10 mouse cellular contexts compared by ENCODE assay signal in the genomic region with DNA sequence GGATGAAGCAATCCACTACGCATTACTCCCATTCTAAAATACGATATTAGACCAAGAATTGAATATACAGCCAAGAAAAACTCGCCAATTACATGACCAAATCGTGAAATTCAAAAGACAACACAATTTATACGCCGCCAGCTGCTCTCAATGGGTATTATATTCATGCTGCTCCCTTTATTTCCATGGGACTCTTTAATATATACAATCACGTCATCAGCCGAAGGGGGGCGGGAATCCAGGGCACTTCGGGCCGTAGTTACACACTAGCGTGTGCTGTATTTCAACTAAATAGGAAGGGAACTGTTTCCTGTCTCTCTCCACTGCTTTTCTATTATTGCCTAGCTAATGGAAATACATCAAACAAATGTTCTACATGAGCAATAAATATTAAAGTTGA. TPM values are rescaled to one million over a fixed set of nuclear protein-coding genes. Genes with fewer than 3 reads are reported as not detected.
DNase-seq lines count a peak whose midpoint lies in the region; ATAC-seq and TF ChIP-seq lines count a peak whose summit lies in the region.
"Had no signal": no experiment of that assay in that cellular context is flagged by ENCODE, and none has a peak within 500 bp of the region (broad histone marks: within the 10 kb centered on the region; RNA-seq: fewer than 3 reads in every experiment).

No protein-coding gene starts in this region.

- no peak for TF ChIP-seq CTCF in gastrocnemius, adult 2 months (IDR thresholded peaks at IDR 0.05)

- H3K4me1 ChIP-seq in midbrain, embryonic 13.5 days (replicated peaks), result peaks cover 70% of the 10 kb centered on the region
- peaks cover 66% of the 10 kb centered on the region for H3K4me1 ChIP-seq in midbrain, embryonic 10.5 days
- peaks cover 11% of the 10 kb centered on the region; the same call in 1 of the 2 replicates for H3K4me1 ChIP-seq in lung, embryonic 16.5 days (replicated peaks; ENCODE audit: control insufficient read depth, insufficient read depth, low read length)
- H3K4me1 ChIP-seq in stomach, embryonic 14.5 days (ENCODE audit: control insufficient read depth, insufficient read depth, low read length), result peaks cover 6% of the 10 kb centered on the region

- H3K27me3 ChIP-seq in midbrain, embryonic 13.5 days, result no peaks in the 10 kb centered on the region
- H3K27me3 ChIP-seq in midbrain, embryonic 10.5 days (ENCODE audit: low read depth, poor library complexity, severe bottlenecking), result no peaks in the 10 kb centered on the region
- H3K27me3 ChIP-seq in lung, embryonic 16.5 days (ENCODE audit: control insufficient read depth, insufficient read depth, low read depth, low read length), result no peaks in the 10 kb centered on the region
- H3K27me3 ChIP-seq in stomach, embryonic 14.5 days (ENCODE audit: control insufficient read depth, insufficient read depth, low read length), result no peaks in the 10 kb centered on the region

- peaks cover 10% of the 10 kb centered on the region for H3K36me3 ChIP-seq in midbrain, embryonic 13.5 days
- H3K36me3 ChIP-seq in midbrain, embryonic 10.5 days, result peaks cover 43% of the 10 kb centered on the region
- H3K36me3 ChIP-seq in lung, embryonic 16.5 days (ENCODE audit: control insufficient read depth, insufficient read depth, low read length), result no peaks in the 10 kb centered on the region
- H3K36me3 ChIP-seq in stomach, embryonic 14.5 days (ENCODE audit: control insufficient read depth, insufficient read depth, low read length), result no peaks in the 10 kb centered on the region

- no peak for DNase-seq in gastrocnemius, adult 2 months
- DNase-seq in gastrocnemius, postnatal 10 days, result no peak
- DNase-seq in midbrain, embryonic 10.5 days (ENCODE audit: low spot score), result no peak
- no peak for DNase-seq in urinary bladder, postnatal 4 days (ENCODE audit: low spot score in 2 of 2)
- DNase-seq in adipocyte (ENCODE audit: low spot score), result no peak

- no peak overlapping the region for H3K9ac ChIP-seq in midbrain, embryonic 13.5 days (replicated peaks)
- H3K9ac ChIP-seq in lung, embryonic 16.5 days (ENCODE audit: low read length), result no peak overlapping the region
- no peak overlapping the region for H3K9ac ChIP-seq in stomach, embryonic 14.5 days (replicated peaks; ENCODE audit: low read depth, low read length)

- no peak overlapping the region for H3K27ac ChIP-seq in gastrocnemius, adult 2 months
- H3K27ac ChIP-seq in midbrain, embryonic 13.5 days, result peak overlapping the region; percentile 85
- H3K27ac ChIP-seq in midbrain, embryonic 10.5 days (replicated peaks), result no peak overlapping the region
- peak overlapping the region; percentile 60; the same call in 1 of the 2 replicates for H3K27ac ChIP-seq in lung, embryonic 16.5 days (ENCODE audit: low read length)
- H3K27ac ChIP-seq in stomach, embryonic 14.5 days (ENCODE audit: low read length), result peak overlapping the region; percentile 85

- no peaks in the 10 kb centered on the region for H3K9me3 ChIP-seq in midbrain, embryonic 13.5 days
- peaks cover 7% of the 10 kb centered on the region; the same call in 1 of the 2 replicates for H3K9me3 ChIP-seq in midbrain, embryonic 10.5 days (replicated peaks)
- peaks cover 4% of the 10 kb centered on the region for H3K9me3 ChIP-seq in lung, embryonic 16.5 days (ENCODE audit: control insufficient read depth, low read length)
- peaks cover 4% of the 10 kb centered on the region; the same call in 1 of the 2 replicates for H3K9me3 ChIP-seq in stomach, embryonic 14.5 days (ENCODE audit: control insufficient read depth, low read depth, low read length)

- 22% methylated on average over 12 of the region's 12 CpGs for WGBS in midbrain, embryonic 13.5 days
- 94% methylated on average over 12 of the region's 12 CpGs for WGBS in midbrain, embryonic 10.5 days
- WGBS in lung, embryonic 16.5 days, result 47% methylated on average over 12 of the region's 12 CpGs
- WGBS in stomach, embryonic 14.5 days, result 33% methylated on average over 12 of the region's 12 CpGs

- H3K4me3 ChIP-seq in gastrocnemius, adult 2 months, result 0 out of 2 replicates have a peak overlapping the region, but pooled peaks have one; percentile 23
- no peak overlapping the region for H3K4me3 ChIP-seq in midbrain, embryonic 13.5 days (replicated peaks)
- H3K4me3 ChIP-seq in midbrain, embryonic 10.5 days, result no peak overlapping the region
- no peak overlapping the region for H3K4me3 ChIP-seq in lung, embryonic 16.5 days (ENCODE audit: low read length)
- H3K4me3 ChIP-seq in stomach, embryonic 14.5 days (ENCODE audit: low read depth, low read length), result no peak overlapping the region

- intact Hi-C loops in gastrocnemius, adult 2 months (cut with DNase I), result no loop called here

- ATAC-seq in midbrain, embryonic 13.5 days, result peak; percentile 65; the same call in 1 of the 2 replicates
- peak; percentile 78 for ATAC-seq in lung, embryonic 16.5 days (ENCODE audit: low read depth)
- ATAC-seq in stomach, embryonic 14.5 days (ENCODE audit: insufficient number of reproducible peaks, insufficient read depth, low FRiP score, low read depth), result peak; percentile 51; the same call in 1 of the 2 replicates

- peak overlapping the region; percentile 28 for H3K4me2 ChIP-seq in midbrain, embryonic 13.5 days (replicated peaks)
- H3K4me2 ChIP-seq in lung, embryonic 16.5 days (ENCODE audit: low read depth, low read length), result peak overlapping the region; percentile 30; the same call in 1 of the 2 replicates
- H3K4me2 ChIP-seq in stomach, embryonic 14.5 days (replicated peaks; ENCODE audit: low read depth, low read length), result peak overlapping the region; percentile 17

RNA-seq across cellular contexts. Expression of gene Tox3, which starts 45.2 kb away (rescaled TPM):
- under 1 TPM; 0.06 to 0.13 TPM for total RNA-seq in gastrocnemius, adult 2 months (2021)
- under 1 TPM; 0.54 to 0.95 TPM for total RNA-seq in gastrocnemius, postnatal 10 days (2021)
- 31.4 and 34.3 TPM in 2 replicates for polyA plus RNA-seq in midbrain, embryonic 13.5 days (2015; fragmentation: Nextera tagmentation; extraction: Ambion mirVana)
- polyA plus RNA-seq in midbrain, embryonic 10.5 days (2016; fragmentation: Nextera tagmentation; extraction: Ambion mirVana), result 14.8 and 19.1 TPM in 2 replicates
- 2.1 and 3.0 TPM in 2 replicates for polyA plus RNA-seq in lung, embryonic 16.5 days (2015; fragmentation: Nextera tagmentation; extraction: Ambion mirVana)
- 11.2 and 12.3 TPM in 2 replicates for polyA plus RNA-seq in stomach, embryonic 14.5 days (2014; fragmentation: Nextera tagmentation; extraction: Ambion mirVana)
- total RNA-seq: common myeloid progenitor, adult 5-6 weeks; gastrocnemius, adult 18-20 months had no signal

Comparison
In these comparisons a context has a peak if more than half of its experiments do, and no peak if none do; other contexts are left out.
1. H3K27ac ChIP-seq: peak in midbrain, embryonic 13.5 days (single experiment), lung, embryonic 16.5 days (single experiment) and stomach, embryonic 14.5 days (single experiment); none in gastrocnemius, adult 2 months (single experiment) and midbrain, embryonic 10.5 days (single experiment).
2. Peak in every context shown above with its lines, with median percentiles within 50 percentile points of each other: ATAC-seq and H3K4me2 ChIP-seq.